Mouse (Mus musculus) left cerebral cortex, adult 11 months (tissue): Measurements from ENCODE around the gene Olfr1220.

Experiments
- DNase-seq: peaks from one replicate; pipeline ENCODE4 v3.0.0; 2022; ENCODE audit warnings: low spot score

Olfr1220 gene

GRCm38 (mm10) chr2:89106735-89107134 lies at the start of gene Olfr1220:
TSS of gene Olfr1220 (minus strand) at chr2:89106835.
- DNase-seq = no peak

- DNase-seq = no peak
Measured at GRCm38 (mm10) chr2:89151460-89151859, 44.8 kb upstream of the Olfr1220 start, which contains the start of gene Olfr1223. TSS of gene Olfr1223 (minus strand) at chr2:89151560.

DNA sequence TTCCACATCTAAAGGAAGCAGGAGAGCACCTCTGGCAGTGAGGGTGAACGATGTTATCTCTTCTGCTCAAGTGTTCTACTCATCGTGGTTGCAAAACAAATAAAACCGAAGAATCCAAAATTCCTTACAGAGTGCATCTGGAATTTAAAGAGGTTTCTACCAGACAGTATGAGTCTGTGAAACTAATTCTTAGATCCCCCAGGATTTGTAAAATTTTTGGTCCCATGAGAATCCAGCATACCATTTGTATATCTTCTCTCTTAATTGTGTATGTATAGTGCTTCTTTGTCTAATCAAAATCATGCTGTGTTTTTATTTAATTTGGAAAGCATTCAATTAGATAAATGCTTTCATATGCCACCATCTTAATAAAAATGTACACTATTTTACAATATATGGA lies 26.3 kb upstream of the Olfr1220 start, which contains the start of gene Olfr1222:
Gene Olfr1222 (minus strand): TSS at position 101 of the 400 bp plus-strand sequence.
- no peak for DNase-seq

- no peak for DNase-seq
Measured at GRCm38 (mm10) chr2:89117183-89117582, 10.5 kb upstream of the Olfr1220 start, which contains the start of gene Olfr1221. TSS of gene Olfr1221 (minus strand) at chr2:89117283.

DNA sequence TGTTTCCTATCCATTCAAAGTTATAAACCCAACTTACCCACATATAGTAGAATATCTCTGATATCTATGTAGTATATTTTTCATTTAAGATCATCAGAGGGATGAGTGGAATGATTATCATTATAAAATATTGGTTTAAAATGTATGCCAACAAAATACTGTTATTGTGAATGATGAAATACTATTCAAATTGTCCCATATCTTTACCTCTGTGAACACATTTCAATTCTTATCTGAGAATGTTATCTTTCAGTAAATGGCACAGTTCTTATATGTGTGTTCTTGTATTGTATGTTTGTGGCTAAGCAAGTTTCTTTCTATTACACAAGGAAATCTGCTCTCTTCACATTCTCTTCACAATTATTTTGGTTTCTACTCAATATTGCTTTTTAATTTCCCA lies 984 bp downstream of the Olfr1220 start:
- no peak for DNase-seq

DNA sequence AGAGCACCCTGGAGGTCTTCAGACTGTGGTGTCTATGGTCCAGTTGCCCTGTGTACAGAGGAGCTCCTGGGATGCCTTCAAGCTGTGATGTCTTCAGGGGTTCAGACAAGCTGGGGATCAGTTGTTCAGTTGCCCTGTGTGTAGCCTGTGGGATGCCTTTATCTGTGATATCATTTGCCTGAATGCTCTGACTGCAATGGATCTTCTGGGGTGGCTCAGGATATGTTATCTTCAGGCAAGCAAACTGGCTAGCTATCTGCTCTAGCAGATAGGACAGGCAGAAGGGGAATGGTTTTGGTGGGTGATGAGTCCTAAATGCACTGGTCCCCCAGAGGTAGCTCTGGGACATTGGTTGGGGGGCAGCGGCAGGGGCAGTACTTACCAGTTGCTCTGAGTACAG lies 12.8 kb downstream of the Olfr1220 start:
- no peak for DNase-seq

DNA sequence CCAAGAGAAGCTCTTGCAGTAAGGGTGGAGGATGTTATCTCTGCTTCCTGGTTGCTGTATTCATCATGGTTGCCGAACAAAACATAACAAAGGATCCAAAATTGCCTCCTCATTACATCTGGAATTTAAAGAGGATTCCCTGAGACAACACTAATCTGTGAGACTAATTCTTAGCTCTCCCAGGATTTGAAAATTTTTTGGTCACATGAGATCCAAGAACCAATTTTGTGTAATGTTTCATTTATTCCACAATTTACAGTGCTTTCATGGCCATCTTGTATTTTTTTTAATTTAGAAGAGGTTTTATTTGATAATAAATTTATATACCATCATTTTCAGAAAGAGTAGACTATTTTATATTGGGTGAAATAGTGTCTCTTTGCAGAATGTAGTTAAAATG lies 23.2 kb downstream of the Olfr1220 start, which contains the start of gene Olfr1219:
Gene Olfr1219 (minus strand): TSS at position 101 of the 400 bp plus-strand sequence.
- DNase-seq = no peak

- DNase-seq = no peak
Measured at GRCm38 (mm10) chr2:89081487-89081886, 25.1 kb downstream of the Olfr1220 start.

- DNase-seq = no peak
Measured at GRCm38 (mm10) chr2:89061087-89061486, 45.5 kb downstream of the Olfr1220 start, which contains the start of gene Olfr1218. TSS of gene Olfr1218 (minus strand) at chr2:89061187.
